ENCODE assay signal across 1 mouse cellular context in genomic region chr8:123257593-123257992, GRCm38 (mm10). TPM values are rescaled to one million over a fixed set of nuclear protein-coding genes. Genes with fewer than 3 reads are reported as not detected.
"Had no signal": no experiment of that assay in that cellular context is flagged by ENCODE, and none has a peak within 500 bp of the region (broad histone marks: within the 10 kb centered on the region; RNA-seq: fewer than 3 reads in every experiment).

No protein-coding gene starts in this region.

RNA-seq across cellular contexts. Expression of gene Spata33, which starts 45.0 kb away (rescaled TPM):
- polyA plus RNA-seq: inflammation-experienced regulatory T-cells, adult 6 months had no signal
